Mouse (Mus musculus) layer of hippocampus, adult 8-10 months (tissue): ENCODE results near the gene Tbc1d10c. TPM values are rescaled to one million over a fixed set of nuclear protein-coding genes. Genes with fewer than 3 reads are reported as not detected.
"Not testable (repeated sequence)": the region's sequence is repeated elsewhere in the genome, so short reads cannot be mapped to it uniquely, and the experiment has no call there.

Experiments
- DNase-seq, 2 experiments: peaks; one replicate each; pipeline ENCODE4 v3.0.0; 2022; ENCODE audit warnings: low spot score in 2 of 2
- microRNA-seq, 2 experiments: library from miRNA; unstranded; fragments of <30 nt; microRNA quantifications; one replicate each; pipeline ENCODE4 v1.2.0; 2022
- total RNA-seq, 4 experiments: library from RNA; stranded (reverse); gene quantifications; 2 replicates each; pipeline ENCODE4 v1.2.4; 2022

Tbc1d10c gene
- total RNA-seq, 4 experiments from 2014 or later, result 0.66 to 2.0 (median 1.4) TPM

DNA sequence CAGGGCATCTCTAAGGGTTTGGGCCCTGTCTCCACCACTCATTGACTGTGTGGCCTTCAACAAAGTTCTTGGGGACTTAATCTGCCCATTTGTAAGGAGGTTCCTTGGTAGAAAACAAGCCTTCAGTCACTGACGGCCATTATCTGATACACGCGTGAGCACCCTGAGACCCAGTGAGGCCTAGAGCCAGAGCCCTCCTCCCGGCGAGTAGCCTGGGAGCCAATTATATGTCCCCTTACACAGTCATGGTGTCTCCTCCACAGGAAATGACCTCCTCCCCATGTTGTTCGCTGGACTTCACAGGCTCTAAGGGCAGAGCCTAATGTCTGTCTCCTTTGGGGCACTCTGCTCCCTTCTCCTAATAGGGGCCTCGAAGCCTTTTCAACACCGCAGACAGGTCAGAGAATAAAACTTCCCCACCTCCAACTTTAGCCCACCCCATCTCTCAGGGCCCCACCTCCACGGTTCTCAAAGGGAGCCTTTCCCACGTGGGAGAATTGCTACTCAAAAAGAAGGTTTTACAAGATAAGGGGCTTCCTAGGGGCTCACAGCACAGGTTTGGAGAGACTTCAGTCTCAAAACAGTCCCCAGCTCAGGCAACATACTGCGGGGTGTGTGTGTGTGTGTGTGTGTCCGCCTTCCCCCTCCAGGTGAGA is 44.6 kb downstream of the Tbc1d10c start:
- no peak for DNase-seq

DNA sequence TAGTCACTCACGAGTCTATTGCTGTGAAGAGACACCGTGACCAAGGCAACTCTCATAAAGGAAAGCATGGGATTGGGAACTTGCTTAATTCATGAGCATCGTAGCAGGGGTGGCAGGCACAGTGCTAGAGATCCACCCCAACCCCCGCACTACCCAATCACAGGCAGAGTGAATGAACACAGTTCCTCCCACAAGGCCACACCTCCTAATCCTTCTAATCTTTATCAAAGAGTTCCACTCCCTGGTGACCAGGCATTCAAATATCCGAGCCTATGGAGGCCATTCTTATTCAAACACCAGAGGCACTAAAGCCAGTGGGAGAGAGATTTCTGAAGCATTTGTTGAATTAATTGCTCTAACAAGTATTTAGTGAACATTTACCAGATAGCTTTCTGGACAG is 45.1 kb downstream of the Tbc1d10c start:
- DNase-seq, result no peak

DNA sequence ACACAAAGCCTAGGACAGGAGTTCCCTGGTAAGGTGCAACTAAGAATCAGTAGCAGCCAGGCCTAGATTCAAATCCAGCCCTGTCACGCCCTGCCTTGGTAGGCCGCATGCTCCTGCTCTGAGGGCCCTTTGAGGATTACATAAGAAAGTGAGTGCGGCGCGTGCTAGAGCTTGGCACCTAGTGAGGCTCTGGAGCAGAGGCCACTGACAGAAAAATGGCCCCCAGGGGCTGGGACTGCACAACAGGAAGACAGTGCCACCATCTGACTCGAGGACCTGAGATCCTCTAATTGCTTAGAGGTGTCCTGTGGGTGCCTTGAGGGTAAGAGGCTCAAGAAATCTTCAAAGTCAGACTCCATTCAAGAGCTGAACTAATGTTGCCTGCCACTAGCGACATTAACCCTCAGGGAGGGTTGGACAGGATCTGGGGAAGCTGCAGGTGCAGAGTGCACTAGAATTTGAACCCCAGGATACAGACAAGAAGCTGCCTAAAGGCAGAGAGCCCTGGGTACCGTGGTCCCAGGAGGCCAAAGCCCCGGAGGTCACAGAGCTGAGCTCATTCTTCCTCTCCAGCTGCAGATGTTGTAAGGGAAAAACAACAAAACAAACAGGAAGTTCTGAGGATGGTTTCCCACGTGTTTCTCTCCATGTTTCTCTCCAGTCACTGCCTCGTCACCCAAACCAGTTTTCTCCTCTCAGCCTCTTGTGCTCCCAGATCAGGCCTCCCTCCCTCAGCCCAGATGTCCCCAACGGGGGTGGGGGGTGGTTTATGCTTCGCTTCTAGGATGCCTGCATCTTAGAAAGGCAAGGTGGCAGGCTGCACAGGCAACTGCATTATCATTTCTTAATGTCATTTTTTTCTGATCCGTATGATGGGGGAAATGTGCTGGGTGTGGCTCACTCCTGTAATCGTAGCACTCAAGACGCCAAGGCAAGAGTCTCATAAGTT is 46.3 kb downstream of the Tbc1d10c start:
- DNase-seq, result no peak

DNA sequence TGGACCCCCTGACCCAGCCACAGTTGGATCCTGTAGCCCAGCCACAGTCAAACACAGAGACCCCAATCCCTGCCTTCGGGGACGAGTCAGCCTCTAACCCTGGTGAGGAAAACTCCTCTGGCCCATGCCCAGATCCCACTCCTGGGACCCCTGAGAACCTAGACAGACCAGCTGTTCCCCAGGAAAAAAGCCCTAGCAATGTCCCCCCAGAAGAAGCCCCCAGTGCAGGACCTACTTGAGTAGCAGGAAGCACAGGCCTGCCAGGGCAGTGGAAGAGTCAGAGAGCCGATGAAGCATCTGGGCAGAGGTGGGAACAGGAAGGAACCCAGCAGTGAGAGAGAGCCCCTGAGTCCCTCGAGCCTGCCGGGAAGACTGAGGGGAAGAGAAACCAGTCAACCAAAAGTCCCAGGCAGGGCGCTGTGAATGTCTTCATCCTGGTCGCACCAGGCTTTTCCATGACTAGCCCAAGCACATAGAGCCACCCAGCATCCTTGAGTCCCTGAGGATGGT is 47.3 kb downstream of the Tbc1d10c start, which contains the start of gene Cabp4:
Cabp4 (minus strand) TSS at position 275 of the 510 bp plus-strand sequence.
- DNase-seq, result no peak

DNA sequence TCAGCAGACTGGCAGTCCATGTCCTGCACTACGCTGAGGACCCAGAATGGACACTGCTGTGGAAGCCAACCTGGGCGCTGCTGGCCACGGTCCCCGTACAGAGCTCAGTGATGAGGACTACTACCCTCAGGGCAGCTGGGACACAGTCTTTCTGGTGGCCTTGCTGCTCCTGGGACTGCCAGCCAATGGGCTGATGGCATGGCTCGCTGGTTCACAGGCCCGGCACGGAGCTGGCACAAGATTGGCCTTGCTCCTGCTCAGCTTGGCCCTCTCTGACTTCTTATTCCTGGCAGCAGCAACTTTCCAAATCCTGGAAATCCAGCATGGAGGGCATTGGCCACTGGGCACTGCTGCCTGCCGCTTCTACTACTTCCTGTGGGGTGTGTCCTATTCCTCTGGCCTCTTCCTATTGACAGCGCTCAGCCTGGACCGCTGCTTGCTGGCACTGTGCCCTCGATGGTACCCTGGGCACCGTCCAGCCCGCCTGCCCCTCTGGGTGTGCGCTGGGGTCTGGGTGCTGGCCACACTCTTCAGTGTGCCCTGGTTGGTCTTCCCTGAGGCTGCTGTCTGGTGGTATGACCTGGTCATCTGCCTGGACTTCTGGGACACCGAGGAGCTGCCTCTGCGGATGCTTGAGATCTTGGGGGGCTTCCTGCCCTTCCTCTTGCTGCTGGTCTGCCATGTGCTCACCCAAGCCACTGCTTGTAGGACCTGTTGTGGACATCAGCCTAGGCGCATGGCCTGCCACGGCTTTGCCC is 48.5 kb downstream of the Tbc1d10c start:
- no peak for DNase-seq

DNA sequence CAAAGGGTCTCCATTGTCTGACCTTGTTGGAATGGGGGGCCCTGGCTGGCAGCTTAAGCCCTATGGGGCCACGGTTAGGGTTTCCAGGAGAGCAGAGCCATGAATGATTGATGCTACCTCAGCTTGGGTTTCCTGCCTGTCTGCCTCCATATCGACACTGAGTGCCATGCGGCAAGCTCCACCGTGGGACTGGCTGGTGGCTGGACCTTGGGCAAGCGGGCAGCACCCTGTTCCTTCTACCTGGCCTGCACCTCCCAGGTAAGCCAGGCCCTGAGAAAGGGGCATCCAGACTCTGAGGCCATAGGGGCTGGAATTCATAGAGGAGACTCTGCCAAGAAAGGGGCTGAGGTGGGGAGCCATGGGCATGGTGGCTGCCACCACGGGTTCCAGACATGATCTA is 50.9 kb downstream of the Tbc1d10c start:
- no peak for DNase-seq

DNA sequence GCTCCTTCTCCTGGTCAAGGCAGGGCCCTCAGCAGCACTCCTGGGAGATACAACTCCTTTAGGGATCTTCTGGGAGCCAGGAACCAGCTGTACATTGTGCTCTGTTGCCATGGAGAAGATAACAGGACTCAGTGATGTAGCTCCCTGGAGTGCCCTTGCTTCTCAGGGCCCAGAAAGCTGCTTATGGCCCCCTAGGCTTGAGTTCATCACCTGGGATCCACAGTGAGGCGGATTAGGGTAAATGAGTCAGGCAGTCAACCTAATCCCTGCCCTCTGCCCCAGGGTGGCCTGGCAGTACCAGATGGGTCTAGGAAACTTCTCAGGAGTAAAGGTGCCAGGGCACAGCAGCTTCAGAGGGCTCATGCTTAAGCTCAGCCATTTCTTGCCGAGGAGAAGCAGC is 51.6 kb downstream of the Tbc1d10c start, which contains the start of gene Gpr152:
Gpr152 (plus strand) TSS at position 342 of the 400 bp plus-strand sequence.
- no peak for DNase-seq

DNA sequence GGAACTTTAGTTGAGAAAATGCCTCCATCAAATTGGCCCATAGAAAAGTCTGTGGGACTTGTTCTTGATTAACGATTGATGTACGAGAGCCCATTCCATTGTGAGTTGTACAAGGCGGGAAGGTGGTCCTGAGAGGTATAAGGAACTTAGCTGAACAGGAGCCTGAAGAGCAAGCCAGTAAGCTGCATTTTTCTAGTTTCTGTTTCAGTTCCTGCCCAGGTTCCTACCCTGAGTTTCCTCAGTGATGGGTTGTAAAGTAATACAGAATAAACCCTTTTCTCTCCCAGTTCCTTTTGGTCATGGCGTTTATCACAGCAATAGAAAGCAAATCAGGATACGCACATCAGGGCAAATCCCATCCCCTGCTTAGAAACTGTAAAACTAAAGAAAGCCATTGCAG is 53.2 kb downstream of the Tbc1d10c start:
- DNase-seq, result no peak

DNA sequence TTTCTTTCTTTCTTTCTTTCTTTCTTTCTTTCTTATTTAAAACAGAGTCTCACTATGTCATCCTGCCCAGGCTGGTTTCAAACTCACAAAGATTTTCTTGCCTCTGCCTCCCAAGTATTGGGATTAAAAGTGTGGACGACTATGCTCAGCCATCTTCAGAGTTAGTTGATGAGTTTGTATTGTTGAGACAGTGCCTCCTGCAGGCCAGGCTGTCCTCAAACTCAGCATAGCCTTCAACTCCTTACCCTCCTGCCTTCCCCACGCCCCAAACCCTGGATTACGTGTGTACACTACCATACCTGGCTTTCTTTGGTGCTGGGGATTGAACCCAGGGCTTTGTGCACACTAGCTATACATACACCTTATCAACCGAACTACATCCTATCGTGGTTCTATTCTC is 54.6 kb downstream of the Tbc1d10c start:
- DNase-seq, result no peak

DNA sequence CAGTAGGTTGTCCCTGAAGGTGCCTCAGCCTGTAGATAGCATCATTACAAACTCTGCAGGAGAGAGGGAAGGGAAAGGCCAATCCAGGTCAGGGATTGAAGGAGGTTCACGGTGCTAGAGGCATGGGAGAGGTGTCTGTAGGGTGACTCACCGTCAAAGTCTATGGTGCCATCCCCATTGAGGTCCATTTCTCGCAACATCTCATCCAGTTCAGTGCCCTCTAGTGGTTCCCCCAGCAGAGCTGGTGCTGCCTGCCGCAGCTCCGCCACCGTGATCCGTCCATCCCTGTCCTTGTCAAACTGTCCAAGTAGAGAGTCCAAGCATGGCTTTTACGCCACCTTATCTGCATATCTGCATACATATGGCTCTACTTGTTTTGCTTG is 55.1 kb downstream of the Tbc1d10c start:
- not testable (repeated sequence) for DNase-seq

DNA sequence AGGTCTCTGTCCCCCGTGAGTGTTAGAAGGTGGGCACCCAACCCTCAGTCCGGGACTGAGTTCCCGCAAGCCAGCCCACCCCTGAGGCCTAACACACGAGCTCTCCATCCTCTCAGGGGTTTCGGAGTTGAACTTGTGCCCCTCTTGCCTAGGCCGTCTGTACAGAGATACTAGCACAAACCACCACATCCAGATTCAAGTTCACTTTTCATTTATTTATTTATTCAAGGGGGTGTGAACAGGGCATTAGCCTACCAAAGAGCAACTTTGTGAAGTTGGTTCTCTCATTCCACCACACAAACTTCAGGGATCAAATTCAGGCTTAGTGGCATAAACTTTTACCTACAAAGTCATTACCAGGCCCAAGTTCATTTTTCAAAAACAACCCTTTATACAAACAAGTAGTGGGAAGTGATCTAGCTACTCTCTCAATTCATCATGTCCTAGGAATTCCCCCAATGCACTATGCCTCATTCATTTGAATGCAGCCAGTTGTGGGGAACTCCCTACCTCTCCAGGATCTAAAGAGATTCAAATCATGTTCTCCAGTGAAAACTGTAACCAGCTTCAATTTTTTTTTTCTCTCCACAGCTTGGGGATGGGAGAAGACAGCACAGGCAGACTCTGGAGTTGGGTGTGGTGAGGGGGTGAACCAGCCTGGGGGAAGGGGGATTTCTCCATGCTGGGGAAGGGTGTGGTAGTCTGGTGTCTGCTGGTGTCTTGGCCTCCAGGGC is 55.7 kb downstream of the Tbc1d10c start:
- not testable (repeated sequence) for DNase-seq

DNA sequence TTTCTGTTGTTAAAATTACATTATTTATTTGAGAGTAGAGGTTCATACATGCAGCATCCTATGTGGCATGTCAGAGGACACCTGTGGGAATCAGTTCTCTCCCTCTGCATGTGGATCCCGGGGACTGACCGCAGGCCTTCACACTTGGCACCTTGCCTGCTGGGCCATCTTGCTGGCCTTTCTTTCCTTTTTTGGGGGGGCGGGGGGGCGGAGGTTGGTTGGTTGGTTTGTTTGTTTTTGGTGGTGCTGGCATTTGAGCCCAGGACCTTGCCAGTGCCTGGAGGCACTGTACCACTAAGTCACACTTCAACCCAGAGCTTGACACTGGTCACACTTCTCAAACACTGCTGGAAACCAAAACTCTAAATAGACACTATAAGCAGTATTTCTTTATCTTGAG is 56.7 kb downstream of the Tbc1d10c start:
- no peak for DNase-seq

Small RNAs within 50 kb of the gene (microRNA-seq; reads per million reads assigned to microRNA genes)
- 0 reads per million in 2 experiments for gene Gm26115

Other genes with a start within 250 kb of the Tbc1d10c start
- not detected for gene Aldh3b3, start 232.6 kb downstream of the Tbc1d10c start, total RNA-seq
- 1 to 10 TPM in 2 of 4 experiments, under 1 TPM in 2; 0.47 to 1.3 (median 0.90) TPM for gene Aldh3b2, start 219.0 kb downstream of the Tbc1d10c start, total RNA-seq
- gene Acy3, start 204.7 kb downstream of the Tbc1d10c start, total RNA-seq, result 1 to 10 TPM; 1.5 to 2.7 (median 1.7) TPM
- not detected for gene Tbx10, start 198.5 kb downstream of the Tbc1d10c start, total RNA-seq
- 1 to 10 TPM; 7.7 to 9.4 (median 8.7) TPM for gene Nudt8, start 190.7 kb downstream of the Tbc1d10c start, total RNA-seq
- 1 to 10 TPM in 3 of 4 experiments, under 1 TPM in 1; 0.86 to 2.4 (median 1.7) TPM for gene Gm49405, start 190.7 kb downstream of the Tbc1d10c start, total RNA-seq
- gene Doc2g, start 188.0 kb downstream of the Tbc1d10c start, total RNA-seq, result 1 to 10 TPM; 1.6 to 3.5 (median 3.0) TPM
- gene Ndufv1, start 178.5 kb downstream of the Tbc1d10c start, total RNA-seq, result 100 to 1,000 TPM; 246 to 277 (median 263) TPM
- 100 to 1,000 TPM; 395 to 468 (median 434) TPM for gene Gstp1, start 153.3 kb downstream of the Tbc1d10c start, total RNA-seq
- 10 to 100 TPM; 44.8 to 75.0 (median 48.9) TPM for gene Gstp2, start 145.3 kb downstream of the Tbc1d10c start, total RNA-seq
- not detected for gene Gstp3, start 131.7 kb downstream of the Tbc1d10c start, total RNA-seq
- not detected for gene Cabp2, start 109.7 kb downstream of the Tbc1d10c start, total RNA-seq
- 10 to 100 TPM; 27.6 to 38.9 (median 31.5) TPM for gene Cdk2ap2, start 94.1 kb downstream of the Tbc1d10c start, total RNA-seq
- 100 to 1,000 TPM; 180 to 200 (median 193) TPM for gene Pitpnm1, start 91.3 kb downstream of the Tbc1d10c start, total RNA-seq
- gene Aip, start 65.4 kb downstream of the Tbc1d10c start, total RNA-seq, result 100 to 1,000 TPM; 117 to 127 (median 123) TPM
- under 1 TPM in 1 of 4 experiments, not detected in 3; 0.07 TPM for gene Gpr152, start 51.5 kb downstream of the Tbc1d10c start, total RNA-seq
- under 1 TPM in 1 of 4 experiments, not detected in 3; 0.68 TPM for gene Cabp4, start 47.3 kb downstream of the Tbc1d10c start, total RNA-seq
- gene Coro1b, start 42.7 kb downstream of the Tbc1d10c start, total RNA-seq, result 10 to 100 TPM; 83.8 to 99.0 (median 98.2) TPM
- 1 to 10 TPM; 1.3 to 4.4 (median 1.6) TPM for gene Ptprcap, start 37.7 kb downstream of the Tbc1d10c start, total RNA-seq
- gene Rps6kb2, start 27.9 kb downstream of the Tbc1d10c start, total RNA-seq, result 10 to 100 TPM; 30.1 to 44.3 (median 41.1) TPM
- 10 to 100 TPM in 1 of 4 experiments, 1 to 10 TPM in 3; 6.3 to 10.1 (median 8.9) TPM for gene Carns1, start 15.8 kb downstream of the Tbc1d10c start, total RNA-seq
- gene Ppp1ca, start 781 bp upstream of the Tbc1d10c start, total RNA-seq, result 100 to 1,000 TPM; 255 to 271 (median 266) TPM
- gene Rad9a, start 10.4 kb upstream of the Tbc1d10c start, total RNA-seq, result 10 to 100 TPM in 2 of 4 experiments, 1 to 10 TPM in 2; 8.7 to 11.6 (median 9.7) TPM
- 1 to 10 TPM in 3 of 4 experiments, under 1 TPM in 1; 0.70 to 3.3 (median 1.9) TPM for gene Clcf1, start 23.0 kb upstream of the Tbc1d10c start, total RNA-seq
- gene AC109138.7, start 23.1 kb upstream of the Tbc1d10c start, total RNA-seq, result not detected
- gene Pold4, start 40.6 kb upstream of the Tbc1d10c start, total RNA-seq, result 10 to 100 TPM; 13.3 to 25.1 (median 18.5) TPM
- 10 to 100 TPM; 64.8 to 79.5 (median 68.0) TPM for gene Ssh3, start 77.9 kb upstream of the Tbc1d10c start, total RNA-seq
- 10 to 100 TPM; 60.3 to 77.2 (median 67.3) TPM for gene Ankrd13d, start 91.9 kb upstream of the Tbc1d10c start, total RNA-seq
- gene Grk2, start 114.9 kb upstream of the Tbc1d10c start, total RNA-seq, result 100 to 1,000 TPM; 174 to 191 (median 186) TPM
- gene Kdm2a, start 207.0 kb upstream of the Tbc1d10c start, total RNA-seq, result 10 to 100 TPM; 79.2 to 87.3 (median 84.4) TPM
- 1 to 10 TPM in 1 of 4 experiments, under 1 TPM in 3; 0.74 to 1.1 (median 0.85) TPM for gene Rhod, start 248.1 kb upstream of the Tbc1d10c start, total RNA-seq